Mouse (Mus musculus): ENCODE results near the gene Gm45717.

GRCm38 (mm10) chr7:140982971-140983370 is 27.2 kb upstream of the Gm45717 start:
- no peak for TF ChIP-seq KAT2A (conservative IDR thresholded peaks at IDR 0.05; ENCODE audit: low read depth, low read length)
- no peak for TF ChIP-seq ZC3H11A (IDR thresholded peaks at IDR 0.05; ENCODE audit: low read depth, low read length)
- TF ChIP-seq SMC3 (IDR thresholded peaks at IDR 0.05; ENCODE audit: low read depth, low read length), result no peak
- no peak for TF ChIP-seq CTCF (IDR thresholded peaks at IDR 0.05 in 2 of 3, conservative IDR thresholded peaks at IDR 0.05 in 1 of 3; ENCODE audit: control insufficient read depth in 1 of 3, insufficient read depth in 1 of 3, low read depth in 2 of 3, low read length in 3 of 3, poor library complexity in 1 of 3, severe bottlenecking in 1 of 3)
- no peak for TF ChIP-seq TAL1 (IDR thresholded peaks at IDR 0.05; ENCODE audit: low read length)
- TF ChIP-seq ZNF384 (IDR thresholded peaks at IDR 0.05; ENCODE audit: low read depth, low read length), result no peak
- no peak for TF ChIP-seq POLR2A (IDR thresholded peaks at IDR 0.05; ENCODE audit: control insufficient read depth in 1 of 2, insufficient read depth in 1 of 2, low read depth in 1 of 2, low read length in 2 of 2, poor library complexity in 1 of 2)
- TF ChIP-seq MAX (IDR thresholded peaks at IDR 0.05; ENCODE audit: low read length), result no peak
- TF ChIP-seq ZMIZ1 (IDR thresholded peaks at IDR 0.05; ENCODE audit: low read depth, low read length), result no peak
- no peak for TF ChIP-seq RAD21 (IDR thresholded peaks at IDR 0.05; ENCODE audit: low read depth, low read length)
- TF ChIP-seq MAZ (IDR thresholded peaks at IDR 0.05; ENCODE audit: low read depth, low read length), result no peak
- no peak for TF ChIP-seq USF2 (IDR thresholded peaks at IDR 0.05; ENCODE audit: borderline replicate concordance in 1 of 2, insufficient read depth in 1 of 2, low read depth in 1 of 2, low read length in 2 of 2)
- TF ChIP-seq POLR2AphosphoS5 (IDR thresholded peaks at IDR 0.05; ENCODE audit: borderline replicate concordance, low read depth, low read length), result no peak
